Mouse (Mus musculus) left cerebral cortex, postnatal 14 days (tissue): ENCODE measurements at regions not wholly inside any gene's neighbourhood (a gene's known extent, or its start where the extent isn't known, plus 50 kb on each side); places are given as distances from the start of the nearest gene placed in this dataset.

Experiments used
- DNase-seq, 2 experiments: peaks; one replicate each; pipeline ENCODE4 v3.0.0; 2021 to 2022; ENCODE audit warnings: low spot score in 2 of 2, mixed read lengths in 1 of 2
- intact Hi-C: fragments of 180-260 bp; cut with DNase I; formaldehyde crosslinking; loops from one replicate; pipeline ENCODE4 v1.15.1; 2025

GRCm38 (mm10) chr14:62137981-62138380 lies 154.4 kb upstream of the Rnaseh2b start:
- intact Hi-C loops: no loop called here
- peak in 1 of 2 experiments; percentile 71 for DNase-seq

DNA sequence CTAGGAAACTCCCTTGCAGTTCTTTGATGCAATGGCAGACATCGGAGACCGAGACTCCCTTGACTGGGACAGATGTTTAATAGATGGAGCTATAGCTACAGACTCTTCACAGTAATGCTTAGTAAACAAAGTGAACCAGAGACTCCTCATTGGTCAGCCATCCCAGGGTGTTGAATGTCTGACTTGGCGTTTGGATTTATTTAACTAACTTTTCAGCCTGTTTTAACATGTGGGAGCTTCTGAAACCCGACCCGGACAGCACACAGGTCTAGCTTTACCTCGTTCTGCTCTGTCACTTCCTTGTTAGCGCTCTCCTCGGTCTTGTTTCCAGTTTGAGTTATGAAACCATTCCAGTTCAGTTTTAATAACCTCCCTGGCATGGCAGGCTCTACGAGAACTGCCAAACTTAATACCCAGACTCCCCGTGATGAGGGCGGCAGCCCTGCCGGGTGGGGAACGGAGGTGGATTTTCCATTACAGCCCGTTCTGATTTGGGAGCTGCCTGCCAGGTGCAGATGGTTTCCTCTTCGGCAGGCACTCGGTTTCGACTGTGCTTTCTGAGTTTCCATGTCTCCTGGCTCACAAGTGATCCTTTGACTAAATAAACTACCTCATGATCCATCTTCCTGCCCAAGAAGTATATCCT lies 147.9 kb upstream of the Rnaseh2b start:
- intact Hi-C loops: no loop called here
- no peak for DNase-seq

- DNase-seq: no peak
- intact Hi-C loops: no loop called here
Observed at GRCm38 (mm10) chr14:62157038-62157716, 135.2 kb upstream of the Rnaseh2b start.

DNA sequence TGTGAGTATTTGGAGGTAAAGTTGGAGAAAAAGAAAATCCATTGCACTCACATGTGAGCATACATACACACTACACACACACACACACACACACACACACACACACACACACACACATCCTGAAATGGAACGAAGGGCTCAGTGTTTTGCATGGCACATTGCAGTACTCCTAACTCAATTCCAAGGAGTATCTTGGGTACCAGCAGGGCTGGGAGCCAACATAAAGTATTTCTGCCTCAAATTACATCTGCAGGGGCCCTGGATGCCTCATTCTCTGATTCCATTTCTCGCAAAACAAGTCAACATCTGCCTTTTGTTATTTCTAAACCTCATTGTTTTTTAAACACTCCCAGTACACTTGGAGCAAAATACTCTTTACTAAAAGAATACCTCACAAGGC lies 132.7 kb upstream of the Rnaseh2b start:
- DNase-seq: no peak
- intact Hi-C loops: no loop called here

- intact Hi-C loops: no loop called here
- no peak for DNase-seq
Observed at GRCm38 (mm10) chr14:62163120-62163796, 129.1 kb upstream of the Rnaseh2b start.

DNA sequence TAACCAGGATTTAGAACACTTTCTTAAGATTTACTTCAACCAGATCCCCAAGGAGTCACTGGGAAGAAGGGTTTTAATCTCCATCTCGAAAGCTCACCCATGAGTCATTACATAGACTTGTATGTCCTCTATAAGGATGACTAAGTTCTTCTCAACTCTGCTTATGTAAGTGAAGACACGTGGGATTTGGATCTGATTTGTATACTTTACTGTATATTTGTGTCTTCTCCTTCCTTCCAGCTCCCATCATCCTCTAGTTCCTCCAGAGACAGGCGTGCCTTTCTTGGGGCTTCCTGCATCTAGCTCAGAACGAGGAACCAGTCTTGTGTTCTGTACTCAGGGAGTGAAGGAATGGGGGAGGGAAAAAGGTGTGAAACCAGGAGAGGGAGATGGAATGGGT lies 127.5 kb upstream of the Rnaseh2b start:
- intact Hi-C loops: no loop called here
- peak in 1 of 2 experiments; percentile 36 for DNase-seq

DNA sequence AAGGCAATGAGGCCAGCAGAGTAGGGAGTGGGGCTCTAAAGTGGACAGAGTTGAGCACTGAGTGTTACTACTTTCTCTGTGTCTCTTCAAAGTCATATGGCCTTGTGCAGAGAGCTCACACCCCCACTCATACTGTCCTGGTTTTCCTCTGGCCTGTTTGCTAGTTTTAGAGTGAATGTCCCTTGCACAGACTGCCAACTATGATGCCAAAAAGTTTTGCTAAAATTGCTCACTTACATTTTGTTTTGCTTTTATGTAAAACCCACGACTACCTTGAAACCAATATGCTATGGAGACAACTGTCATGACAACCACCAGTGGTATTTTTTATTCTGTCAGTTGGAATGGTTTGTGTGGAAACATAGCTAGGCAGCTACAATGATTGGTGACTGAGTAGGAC lies 126.4 kb upstream of the Rnaseh2b start:
- peak; percentile 28 to 78 for DNase-seq
- intact Hi-C loops: no loop called here

DNA sequence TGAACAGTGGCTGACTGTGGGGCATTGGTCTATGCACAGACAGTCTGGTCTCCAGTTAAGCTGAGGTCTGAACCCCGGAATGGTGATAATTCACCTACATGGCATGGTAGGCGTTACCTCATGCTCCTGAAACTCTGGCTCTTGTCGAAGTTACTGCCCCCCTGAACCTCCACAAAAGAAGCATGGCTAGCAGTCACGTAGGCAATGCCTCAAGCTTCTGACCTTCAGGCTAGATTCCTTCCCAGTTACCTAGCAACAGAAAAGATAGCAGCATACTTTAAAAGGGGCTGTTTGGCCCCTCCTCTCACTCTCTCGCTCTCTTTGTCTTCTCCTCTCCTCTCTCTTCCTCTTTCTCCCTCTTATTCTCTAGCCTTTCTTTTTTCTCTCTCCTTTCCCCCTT lies 125.8 kb upstream of the Rnaseh2b start:
- intact Hi-C loops: no loop called here
- DNase-seq: no peak

GRCm38 (mm10) chr14:62167090-62167489 lies 125.3 kb upstream of the Rnaseh2b start:
- intact Hi-C loops: no loop called here
- DNase-seq: peak in 1 of 2 experiments; percentile 38

DNA sequence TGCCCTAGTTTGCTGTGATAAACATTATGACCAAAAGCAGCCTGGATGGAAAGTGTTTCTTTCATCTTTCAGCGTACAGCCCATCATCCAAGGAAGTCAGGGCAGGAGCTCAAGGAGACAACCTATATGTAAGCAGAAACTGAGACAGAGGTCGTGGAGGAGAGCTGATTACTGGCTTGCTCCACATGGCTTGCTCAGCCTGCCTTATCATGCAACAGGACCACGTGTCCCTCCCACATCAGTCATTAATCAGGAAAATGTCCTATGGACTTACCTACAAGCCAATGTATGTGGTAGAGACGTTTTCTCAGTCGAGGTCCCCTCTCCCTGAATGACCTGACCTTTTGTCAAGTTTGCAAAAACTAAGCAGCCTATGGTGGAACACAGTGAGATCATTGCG lies 123.7 kb upstream of the Rnaseh2b start:
- intact Hi-C loops: no loop called here
- no peak for DNase-seq

GRCm38 (mm10) chr14:62170385-62170784 lies 122.0 kb upstream of the Rnaseh2b start:
- no peak for DNase-seq
- intact Hi-C loops: no loop called here

DNA sequence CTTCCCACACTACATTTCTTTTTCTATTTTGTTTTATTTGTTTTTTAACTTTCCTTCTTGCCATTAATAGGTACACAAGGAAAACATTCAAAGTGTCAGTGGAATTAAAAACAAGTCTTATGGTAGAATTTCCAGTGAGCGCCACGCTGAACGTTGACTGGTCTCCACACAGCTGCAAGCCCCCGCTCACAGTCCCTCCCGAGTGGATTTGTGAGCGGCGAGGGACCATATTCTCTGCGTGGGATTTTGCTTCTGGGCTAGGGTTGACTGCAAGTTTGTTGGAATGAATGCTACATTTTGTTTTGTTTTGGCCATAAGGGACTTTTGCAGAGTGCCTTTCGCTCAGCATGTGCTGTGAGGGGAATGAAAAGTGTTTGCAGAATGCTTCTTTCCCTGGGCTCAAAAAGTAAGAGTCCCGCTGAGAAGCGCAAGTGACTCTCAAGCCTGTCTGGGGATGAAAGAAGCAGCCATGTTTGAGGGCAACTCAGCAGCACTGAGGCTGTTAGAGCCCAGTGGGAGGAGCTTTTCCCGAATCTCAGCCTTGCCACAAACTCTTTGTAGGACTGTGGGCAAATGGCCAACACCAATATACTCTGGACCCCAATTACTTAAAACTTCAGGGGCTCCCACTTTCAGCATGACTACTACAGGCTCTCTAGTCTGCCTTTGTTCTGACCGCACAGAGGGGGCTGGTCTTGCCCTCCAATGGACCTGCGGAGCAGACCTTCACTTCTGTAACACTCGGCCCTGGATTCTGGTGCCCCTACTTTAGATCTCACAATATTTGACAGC lies 120.9 kb upstream of the Rnaseh2b start:
- intact Hi-C loops: no loop called here
- no peak for DNase-seq

DNA sequence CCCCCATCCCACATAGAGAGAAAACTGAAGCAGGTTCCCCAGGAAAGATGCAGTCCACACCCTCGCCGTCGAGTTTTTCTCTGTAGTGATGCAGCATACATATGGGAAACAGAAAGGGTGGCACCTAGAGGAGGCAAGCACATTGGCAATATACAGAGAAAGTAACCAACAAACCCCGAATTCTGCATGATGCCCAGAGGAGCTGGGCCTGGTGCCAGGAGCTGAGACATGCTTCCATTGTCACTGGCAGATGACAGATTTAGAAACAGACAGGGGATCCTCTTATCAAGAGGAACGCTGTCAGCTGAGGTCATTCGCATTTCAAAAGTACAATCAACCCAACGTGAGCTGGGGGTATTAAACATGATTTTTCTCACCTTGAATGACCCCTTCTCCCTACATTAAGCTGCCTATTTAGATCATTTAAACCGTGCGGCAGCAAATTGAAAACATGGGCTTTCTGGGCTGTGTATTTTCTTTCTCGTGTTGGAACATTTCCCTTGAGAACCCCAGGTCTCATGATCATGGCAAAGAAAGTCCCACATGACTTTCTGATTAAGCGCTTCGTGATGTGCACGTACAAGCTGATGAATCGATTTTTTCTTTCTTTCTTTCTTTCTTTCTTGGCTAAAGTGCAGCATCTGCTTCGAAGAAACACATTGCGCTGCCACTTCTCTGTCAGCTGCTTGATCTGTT lies 118.4 kb upstream of the Rnaseh2b start:
- intact Hi-C loops: no loop called here
- DNase-seq: peak; percentile 67 to 83

DNA sequence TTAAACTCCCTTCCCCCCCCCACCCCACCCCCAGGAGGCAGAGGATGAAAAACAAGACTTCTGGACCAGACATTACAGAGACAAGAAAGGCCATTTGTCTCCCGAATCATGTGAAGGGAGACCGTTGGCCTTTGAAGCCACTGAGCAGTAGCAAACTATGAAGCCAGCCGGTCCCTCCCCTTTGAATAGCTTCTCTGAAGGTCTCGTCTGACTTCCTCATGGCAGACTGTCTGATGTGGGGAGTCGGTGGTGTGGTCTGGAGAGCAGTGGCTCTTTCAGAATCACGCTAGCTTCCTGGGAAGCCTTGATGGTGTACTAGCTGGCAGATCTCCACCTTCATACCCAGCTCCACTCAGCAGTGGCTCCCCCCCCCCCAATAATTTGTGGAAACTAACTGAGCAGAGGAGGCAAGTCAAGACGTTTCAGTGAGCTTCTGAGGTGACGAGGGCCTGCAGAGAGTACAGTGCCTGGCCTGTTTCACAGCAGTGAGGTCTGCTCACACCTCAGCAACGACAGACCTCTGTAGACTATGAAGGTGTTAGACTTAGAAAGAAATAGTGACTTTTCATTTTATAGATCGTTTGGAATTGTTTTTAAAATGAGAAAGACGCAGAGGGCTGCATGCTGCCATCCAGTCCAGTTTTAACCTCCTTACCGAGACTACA lies 116.9 kb upstream of the Rnaseh2b start:
- intact Hi-C loops: no loop called here
- no peak for DNase-seq

DNA sequence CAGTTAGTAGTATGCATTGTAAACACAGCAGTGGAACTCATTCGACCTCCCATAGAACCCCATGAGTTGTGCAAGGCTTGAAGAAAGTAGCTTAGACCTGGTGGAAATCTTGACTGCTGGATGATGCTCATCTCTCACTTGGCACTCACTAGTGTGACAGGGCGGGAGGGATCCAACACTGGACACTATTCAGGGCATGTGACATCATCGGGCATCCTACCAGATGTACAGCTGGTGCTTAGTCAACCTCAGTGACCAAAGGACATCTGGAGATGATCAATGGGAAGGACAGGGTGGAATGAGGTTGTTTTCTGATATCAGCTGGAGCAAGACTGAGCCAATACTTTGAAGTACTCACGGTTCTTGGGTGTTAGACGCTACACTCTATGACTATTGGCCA lies 114.9 kb upstream of the Rnaseh2b start:
- DNase-seq: no peak

GRCm38 (mm10) chr14:62187360-62187759 lies 105.0 kb upstream of the Rnaseh2b start:
- intact Hi-C loops: no loop called here
- peak; percentile 25 to 42 for DNase-seq

More for the DNA sequence above, 114.9 kb upstream of the Rnaseh2b start:
- intact Hi-C loops: no loop called here

GRCm38 (mm10) chr14:62188147-62188885 lies 104.1 kb upstream of the Rnaseh2b start:
- intact Hi-C loops: no loop called here
- peak in 1 of 2 experiments; percentile 31 for DNase-seq

DNA sequence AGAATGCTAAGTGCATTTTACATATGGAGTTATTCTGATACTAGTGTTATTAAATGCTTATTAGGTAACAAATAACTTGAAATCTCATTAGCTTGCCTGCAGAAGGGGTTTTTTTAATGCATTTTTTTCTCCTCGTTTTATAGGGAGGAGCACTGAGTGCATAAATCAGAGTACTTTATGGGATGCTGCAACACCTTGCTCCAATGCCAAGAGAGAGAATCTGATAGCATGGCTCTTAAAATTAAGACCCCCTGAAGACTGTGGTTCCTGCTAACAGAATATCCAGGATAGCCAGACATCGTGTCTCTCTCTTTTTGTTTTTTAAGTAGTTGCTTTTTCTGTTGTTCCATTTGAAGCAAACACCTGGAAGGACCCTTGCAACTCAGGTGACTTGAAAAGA lies 100.8 kb upstream of the Rnaseh2b start:
- intact Hi-C loops: no loop called here
- no peak for DNase-seq
